Mouse (Mus musculus) CD4-positive, CD25-positive, alpha-beta regulatory T cell, adult 9 weeks (primary cell): ENCODE data around the gene Cmtm7. TPM values are rescaled to one million over a fixed set of nuclear protein-coding genes. Genes with fewer than 3 reads are reported as not detected.

ENCODE experiments used
- polyA plus RNA-seq: library from polyadenylated mRNA; unstranded; fragments of 100-300 nt; shearing (Covaris generic); gene quantifications from one replicate; pipeline ENCODE4 v1.2.1, GENCODE M21; 2017

Cmtm7 gene
- 80.5 TPM for polyA plus RNA-seq

DNA sequence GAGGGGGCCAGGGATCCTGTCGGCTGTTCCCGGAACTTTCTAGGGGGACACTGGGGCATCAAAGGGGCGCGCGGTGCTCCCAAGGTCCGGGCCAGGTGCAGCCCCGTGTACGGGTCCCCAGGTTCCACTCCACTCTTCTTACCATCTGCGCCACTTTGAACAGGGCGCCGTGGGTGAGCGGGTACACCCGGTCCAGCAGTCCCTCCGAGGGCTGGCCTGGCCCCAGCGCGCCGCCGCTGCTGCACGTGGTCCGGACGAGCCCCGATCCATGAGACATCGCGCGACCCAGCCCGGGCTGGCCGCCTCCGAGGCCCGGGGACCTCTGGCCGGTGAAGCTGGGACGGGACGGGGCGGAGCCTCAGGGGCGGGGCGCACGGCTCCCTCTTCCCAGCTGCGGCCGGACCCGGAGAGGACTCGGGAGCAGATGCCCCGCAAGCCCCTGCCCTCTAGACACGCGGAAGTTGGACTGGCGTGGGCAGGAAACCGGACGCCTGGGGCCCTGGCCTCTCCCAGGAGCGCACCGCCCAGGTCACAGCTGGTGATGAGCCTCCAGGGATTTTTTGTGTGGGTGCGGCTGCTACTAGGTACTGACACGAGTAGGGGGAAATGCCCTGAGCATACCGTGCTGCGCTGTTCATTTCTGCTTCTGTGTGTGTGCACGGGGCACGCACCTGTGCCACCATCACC, at the start of gene Cmtm7:
TSS of gene Cmtm7 (minus strand) at position 331 of the 687 bp plus-strand sequence.

DNA sequence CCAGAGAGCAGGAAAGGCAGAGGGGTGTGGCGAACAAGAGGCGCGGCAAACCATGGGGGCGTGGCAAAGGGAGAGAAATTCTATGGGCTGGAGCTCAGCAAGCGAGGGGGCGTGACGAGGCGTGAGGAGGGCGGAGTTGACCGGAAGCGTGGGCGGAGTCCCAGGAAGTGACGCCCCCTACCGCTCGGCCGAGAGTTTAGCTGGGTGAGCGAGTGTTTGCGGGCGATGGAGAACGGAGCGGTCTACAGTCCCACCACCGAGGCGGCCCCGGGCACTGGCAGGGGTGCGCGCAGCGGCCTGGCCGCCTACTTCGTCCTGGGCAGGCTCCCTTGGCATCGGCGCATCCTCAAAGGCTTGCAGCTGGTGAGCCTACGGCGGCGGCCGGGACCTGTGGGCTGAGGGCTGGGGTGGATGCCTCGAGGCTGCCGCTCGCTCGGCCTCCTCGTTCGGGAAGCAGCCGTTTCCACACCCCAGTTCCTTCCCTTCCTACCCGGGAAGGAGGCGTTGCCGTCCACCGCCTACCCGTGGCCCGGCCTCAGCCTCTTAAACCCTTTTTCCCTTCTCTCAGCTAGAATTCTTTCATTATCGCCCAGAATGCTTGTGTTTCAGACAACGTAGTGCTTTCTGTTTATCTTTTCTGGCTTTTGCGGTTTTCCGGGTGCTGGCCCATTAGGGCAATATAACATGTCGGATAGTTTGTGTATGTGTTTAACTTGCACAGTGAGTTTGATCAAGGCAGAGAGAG, 50.5 kb downstream of the Cmtm7 start, which contains the start of gene Cmtm6:
TSS of gene Cmtm6 (plus strand) at position 106 of the 745 bp plus-strand sequence.

Other genes starting within 250 kb of the Cmtm7 start
- gene Trim71, start 217.5 kb downstream of the Cmtm7 start, polyA plus RNA-seq: 0.02 TPM
- 66.0 TPM for gene Cnot10, start 141.7 kb downstream of the Cmtm7 start, polyA plus RNA-seq
- gene Dync1li1, start 93.1 kb downstream of the Cmtm7 start, polyA plus RNA-seq: 43.7 TPM
- gene Cmtm6, start 50.7 kb downstream of the Cmtm7 start, polyA plus RNA-seq: 247 TPM
- gene Cmtm8, start 62.3 kb upstream of the Cmtm7 start, polyA plus RNA-seq: 0.43 TPM
- 39.8 TPM for gene Gpd1l, start 152.1 kb upstream of the Cmtm7 start, polyA plus RNA-seq
- not detected for gene Osbpl10, start 196.7 kb upstream of the Cmtm7 start, polyA plus RNA-seq
- gene Rps27rt, start 200.9 kb upstream of the Cmtm7 start, polyA plus RNA-seq: 3,125 TPM